8 mouse cellular contexts compared by ENCODE assay signal in genomic region chr3:90612728-90613291, GRCm38 (mm10). TPM values are rescaled to one million over a fixed set of nuclear protein-coding genes. Genes with fewer than 3 reads are reported as not detected.
A peak's percentile ranks its signal among the peaks of the same experiment; 100 is the strongest.
DNase-seq lines count a peak whose midpoint lies in the region; ATAC-seq lines count a peak whose summit lies in the region.

Gene S100a6 (plus strand): TSS chr3:90612882.

- H3K27ac ChIP-seq in intestine, embryonic 16.5 days (ENCODE audit: low read length): peak within 1 kb of the TSS; percentile 82
- H3K27ac ChIP-seq in limb, embryonic 11.5 days (replicated peaks; ENCODE audit: low read depth, low read length): no peak within 1 kb of the TSS
- no peak within 1 kb of the TSS for H3K27ac ChIP-seq in midbrain, embryonic 12.5 days (replicated peaks)

- H3K4me2 ChIP-seq in intestine, embryonic 16.5 days (ENCODE audit: low read depth, low read length): peak within 1 kb of the TSS; percentile 86
- peak within 1 kb of the TSS; percentile 74 for H3K4me2 ChIP-seq in limb, embryonic 11.5 days (ENCODE audit: low read depth, severe bottlenecking)
- H3K4me2 ChIP-seq in midbrain, embryonic 12.5 days (replicated peaks): peak within 1 kb of the TSS; percentile 70

- no peak for DNase-seq in frontal cortex, postnatal 36 days (ENCODE audit: low spot score in 2 of 2)
- DNase-seq in embryo, embryonic 10.5 days (ENCODE audit: low spot score): peak; percentile 84
- DNase-seq in limb, embryonic 11.5 days (ENCODE audit: low spot score): peak; percentile 78
- peak; percentile 83 for DNase-seq in splenic B cell, adult 2 months (ENCODE audit: low read depth, low spot score)

- H3K4me3 ChIP-seq in intestine, embryonic 16.5 days (ENCODE audit: low read length): peak within 1 kb of the TSS; percentile 51
- H3K4me3 ChIP-seq in limb, embryonic 11.5 days (ENCODE audit: low read depth, low read length): peak within 1 kb of the TSS; percentile 32
- H3K4me3 ChIP-seq in midbrain, embryonic 12.5 days: peak within 1 kb of the TSS; percentile 38

- H3K36me3 ChIP-seq in intestine, embryonic 16.5 days (ENCODE audit: control insufficient read depth, insufficient read depth, low read length): no peaks in the 10 kb centered on the region
- no peaks in the 10 kb centered on the region for H3K36me3 ChIP-seq in limb, embryonic 11.5 days (ENCODE audit: control insufficient read depth, insufficient read depth, low read length)
- no peaks in the 10 kb centered on the region for H3K36me3 ChIP-seq in midbrain, embryonic 12.5 days
- H3K36me3 ChIP-seq in splenic B cell, adult 2 months (ENCODE audit: control insufficient read depth, insufficient read depth, low read length, poor library complexity, severe bottlenecking): no peaks in the 10 kb centered on the region

- ATAC-seq in frontal cortex, adult (ENCODE audit: low TSS enrichment): peak; percentile 70
- peak; percentile 71 for ATAC-seq in granulocyte monocyte progenitor cell, adult 5-6 weeks (replicated peaks; ENCODE audit: poor library complexity, severe bottlenecking)
- ATAC-seq in intestine, embryonic 16.5 days: peak; percentile 58
- ATAC-seq in limb, embryonic 11.5 days (ENCODE audit: insufficient number of reproducible peaks, low FRiP score, low TSS enrichment, low read depth): peak; percentile 71
- peak; percentile 80 for ATAC-seq in midbrain, embryonic 12.5 days (ENCODE audit: low FRiP score, low read depth)

- H3K9me3 ChIP-seq in intestine, embryonic 16.5 days (ENCODE audit: control insufficient read depth, low read length): no peaks in the 10 kb centered on the region
- H3K9me3 ChIP-seq in limb, embryonic 11.5 days (ENCODE audit: control insufficient read depth, low read length): no peaks in the 10 kb centered on the region
- 0 out of 2 replicates have a peak, but pooled peaks cover 3% of the 10 kb centered on the region for H3K9me3 ChIP-seq in midbrain, embryonic 12.5 days

- peaks cover 23% of the 10 kb centered on the region for H3K4me1 ChIP-seq in intestine, embryonic 16.5 days (ENCODE audit: control insufficient read depth, insufficient read depth, low read length)
- H3K4me1 ChIP-seq in limb, embryonic 11.5 days (ENCODE audit: control insufficient read depth, insufficient read depth, low read length): no peaks in the 10 kb centered on the region
- peaks cover 8% of the 10 kb centered on the region; the same call in 1 of the 2 replicates for H3K4me1 ChIP-seq in midbrain, embryonic 12.5 days

- 2% methylated on average over 23 of the region's 23 CpGs for whole genome bisulfite sequencing in intestine, embryonic 16.5 days
- under 1% methylated on average over 23 of the region's 23 CpGs for WGBS in limb, embryonic 11.5 days
- under 1% methylated on average over 23 of the region's 23 CpGs for WGBS in midbrain, embryonic 12.5 days

- H3K9ac ChIP-seq in intestine, embryonic 16.5 days (ENCODE audit: low read depth, low read length): peak within 1 kb of the TSS; percentile 67
- peak within 1 kb of the TSS; percentile 32; the same call in 1 of the 2 replicates for H3K9ac ChIP-seq in limb, embryonic 11.5 days (ENCODE audit: low read length)
- H3K9ac ChIP-seq in midbrain, embryonic 12.5 days (replicated peaks): no peak within 1 kb of the TSS

- H3K27me3 ChIP-seq in intestine, embryonic 16.5 days (replicated peaks; ENCODE audit: control insufficient read depth, insufficient read depth, low read length): no peaks in the 10 kb centered on the region
- no peaks in the 10 kb centered on the region; the same call in 1 of the 2 replicates for H3K27me3 ChIP-seq in limb, embryonic 11.5 days (ENCODE audit: control insufficient read depth, insufficient read depth, low read length)
- H3K27me3 ChIP-seq in midbrain, embryonic 12.5 days: peaks cover 20% of the 10 kb centered on the region
- no peaks in the 10 kb centered on the region for H3K27me3 ChIP-seq in splenic B cell, adult 2 months (ENCODE audit: control insufficient read depth, insufficient read depth, low read length, poor library complexity, severe bottlenecking)

RNA-seq across cellular contexts. Expression of gene S100a6, which starts in this region (rescaled TPM):
- total RNA-seq in granulocyte monocyte progenitor cell, adult 5-6 weeks (2014; fragmentation: Nextera tagmentation): 3.6 and 13.4 TPM in 2 replicates
- 13.0 and 18.6 TPM in 2 replicates for total RNA-seq in granulocyte monocyte progenitor cell, adult 5-6 weeks (2017)
- 376 and 422 TPM in 2 replicates for polyA plus RNA-seq in intestine, embryonic 16.5 days (2015; fragmentation: Nextera tagmentation; extraction: Ambion mirVana)
- 14.5 and 17.5 TPM in 2 replicates for polyA plus RNA-seq in limb, embryonic 11.5 days (2014; fragmentation: Nextera tagmentation; extraction: Ambion mirVana)
- 23.8 and 28.5 TPM in 2 replicates for polyA plus RNA-seq in midbrain, embryonic 12.5 days (2016; fragmentation: Nextera tagmentation; extraction: Ambion mirVana)

Comparison
In these comparisons a context has a peak if more than half of its experiments do, and no peak if none do; other contexts are left out.
1. RNA of gene S100a6 (polyA plus RNA-seq): 376 to 422 TPM in intestine, embryonic 16.5 days; 23.8 to 28.5 TPM in midbrain, embryonic 12.5 days and 14.5 to 17.5 TPM in limb, embryonic 11.5 days; every median in the first group is over 10 times any median in the second.
2. DNase-seq: peak in embryo, embryonic 10.5 days (single experiment), limb, embryonic 11.5 days (single experiment) and splenic B cell, adult 2 months (single experiment); none in frontal cortex, postnatal 36 days (0 of 2).
3. Peak in every context shown above with its lines, with median percentiles within 50 percentile points of each other: ATAC-seq, H3K4me2 ChIP-seq and H3K4me3 ChIP-seq.